Mouse (Mus musculus): ENCODE measurements around the gene Dapp1.

DNA sequence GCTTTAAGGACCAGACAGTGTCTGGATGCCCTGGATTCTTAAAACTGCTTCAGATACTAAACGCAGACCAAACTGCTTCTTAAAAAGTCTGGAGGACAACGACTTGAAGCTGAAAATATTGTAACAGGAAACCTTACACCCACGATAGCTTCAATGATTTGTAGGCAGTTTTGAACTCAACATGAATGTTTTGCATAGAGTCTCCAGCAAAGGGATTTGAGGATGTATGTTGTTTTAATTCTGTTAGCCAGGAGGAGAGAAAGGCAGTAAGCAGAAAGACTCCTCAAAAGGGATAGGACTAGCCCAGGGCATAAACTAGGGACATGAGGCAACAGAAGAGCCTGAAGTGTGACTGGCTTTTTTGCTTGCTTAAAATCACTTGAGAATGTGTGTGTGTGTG, 25.6 kb upstream of the Dapp1 start:
- TF ChIP-seq CTCF (IDR thresholded peaks at IDR 0.05; ENCODE audit: extremely low read depth, insufficient read length, insufficient replicate concordance, low read depth, low read length), result no peak
- TF ChIP-seq POLR2A (IDR thresholded peaks at IDR 0.05; ENCODE audit: low read depth, low read length), result no peak
